Mouse (Mus musculus) left cerebral cortex, postnatal 25 days (tissue): ENCODE measurements at regions not wholly inside any gene's neighbourhood (a gene's known extent, or its start where the extent isn't known, plus 50 kb on each side); places are given as distances from the start of the nearest gene placed in this dataset.

Experiments
- DNase-seq, 2 experiments: peaks; one replicate each; pipeline ENCODE4 v3.0.0; 2022; ENCODE audit warnings: low spot score in 2 of 2, mixed read lengths in 1 of 2
- intact Hi-C: fragments of 180-260 bp; cut with DNase I; formaldehyde crosslinking; loops from one replicate; pipeline ENCODE4 v1.15.1; 2025

DNA sequence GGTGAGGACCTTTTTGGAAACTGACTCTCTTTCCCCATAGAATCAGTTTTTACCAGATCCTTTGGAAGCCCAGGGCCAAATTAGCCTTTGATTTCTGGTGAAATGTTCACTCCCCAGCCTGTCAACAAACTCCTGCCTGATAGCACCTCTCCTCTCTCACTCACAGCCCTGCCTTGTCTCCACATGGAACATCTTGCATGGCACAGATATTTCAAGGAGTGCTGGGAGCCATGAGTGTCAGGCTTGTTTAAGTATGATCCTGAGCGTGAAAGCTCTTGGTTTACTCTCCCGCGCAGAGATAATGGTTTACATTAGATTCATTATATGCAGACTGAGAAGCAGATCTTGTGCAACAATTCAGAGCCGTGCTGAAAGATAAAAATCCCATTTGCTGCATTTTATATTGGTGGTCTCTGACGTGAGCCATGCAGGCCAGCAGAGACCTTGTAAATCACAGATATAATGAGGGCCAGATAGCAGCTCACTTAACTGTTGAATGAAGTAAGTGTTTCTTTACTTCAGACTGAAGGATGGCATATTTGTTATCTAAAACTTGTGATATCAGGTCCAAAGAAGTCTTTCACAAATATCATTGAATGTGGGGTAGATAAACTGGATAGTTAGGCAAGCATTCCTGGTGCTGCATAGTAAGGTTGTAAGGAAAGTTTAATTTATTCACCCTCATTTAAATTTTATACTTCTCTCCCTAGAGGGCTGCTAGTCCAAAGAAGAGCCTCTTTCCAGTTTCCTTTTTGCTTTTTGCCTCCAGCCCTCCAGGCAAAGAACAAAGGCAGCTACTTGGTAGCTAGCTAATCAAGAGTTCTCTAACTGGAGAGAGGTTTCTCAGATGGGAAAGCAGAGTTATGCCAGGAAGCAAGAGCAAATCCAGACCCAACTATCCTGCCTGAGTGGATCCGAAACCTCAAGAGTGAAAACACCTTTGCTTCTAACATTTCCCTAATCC lies 81.8 kb downstream of the Tbx18 start:
- intact Hi-C loops: no loop called here
- DNase-seq: no peak

DNA sequence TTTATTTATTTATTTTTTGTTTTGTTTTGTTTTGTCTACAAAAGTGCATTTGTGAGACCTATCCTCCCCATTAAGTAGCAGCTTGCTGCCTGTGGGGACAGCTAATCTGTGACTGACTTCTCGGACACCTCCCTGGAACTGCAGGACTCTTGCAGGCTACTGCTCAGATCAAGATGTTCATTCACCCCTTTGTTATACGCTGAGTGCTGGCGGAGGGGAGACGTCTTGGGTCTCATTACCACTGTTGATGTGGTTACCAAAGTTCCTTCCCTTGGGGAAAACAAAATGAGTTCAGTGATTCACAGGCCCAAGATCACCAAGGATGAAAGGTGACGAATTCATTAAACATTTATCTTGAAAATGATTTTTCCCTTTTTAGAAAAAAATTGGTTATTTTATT lies 82.7 kb downstream of the Tbx18 start:
- DNase-seq: no peak
- intact Hi-C loops: no loop called here

DNA sequence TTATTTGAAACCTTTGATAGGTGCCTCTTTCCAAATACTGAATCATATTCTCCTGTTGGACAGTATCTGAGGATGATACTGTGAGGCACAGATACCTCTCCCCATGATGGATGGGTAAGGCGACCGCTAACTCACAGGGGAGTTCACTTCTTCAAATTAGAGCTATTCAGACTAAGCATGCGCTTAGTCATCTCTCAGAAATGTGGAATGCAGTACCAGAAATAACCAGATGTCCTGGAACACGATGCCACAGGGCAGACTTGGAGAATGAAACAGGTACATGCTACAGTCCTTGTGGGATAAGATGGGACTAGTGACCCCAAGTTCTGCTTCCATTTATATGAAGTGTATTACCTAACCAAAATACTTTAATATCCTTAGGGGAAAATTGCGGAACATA lies 86.0 kb downstream of the Tbx18 start:
- intact Hi-C loops: no loop called here
- DNase-seq: no peak

DNA sequence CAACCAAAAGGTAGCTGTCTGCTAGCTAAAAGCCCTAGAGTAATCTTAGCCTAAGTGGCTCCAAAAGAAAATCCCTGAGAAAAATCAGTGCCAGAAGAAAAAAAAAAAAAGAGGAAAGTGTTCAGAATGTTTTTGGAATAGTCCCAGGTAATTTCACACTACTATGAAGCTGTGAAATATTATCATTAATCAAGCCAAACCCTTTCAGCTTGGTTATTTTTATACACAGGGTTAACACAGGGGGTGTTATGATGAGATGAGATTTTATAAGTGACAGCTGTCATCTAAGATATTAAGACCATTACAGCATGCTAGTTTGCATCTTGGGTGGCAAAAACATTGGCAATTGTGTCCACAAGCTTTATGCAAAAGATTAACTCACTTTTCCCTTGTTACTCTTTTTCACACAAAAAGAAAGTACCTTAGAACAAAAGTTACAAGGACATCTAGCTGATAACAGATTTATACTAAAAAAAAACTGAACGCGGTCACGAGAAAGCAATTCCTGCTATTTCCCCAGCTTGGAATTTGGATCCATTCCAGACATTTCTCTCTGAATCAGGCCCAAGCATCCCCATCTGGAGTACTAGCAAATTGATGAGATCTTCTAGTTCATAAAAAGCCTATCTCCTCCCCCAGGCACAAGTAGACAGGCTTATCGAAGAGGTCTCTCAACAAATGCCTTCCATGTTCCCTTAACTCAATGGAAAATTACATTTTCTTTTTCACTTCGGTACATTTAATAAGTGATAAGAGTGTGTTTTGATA lies 97.0 kb downstream of the Tbx18 start:
- peak; percentile 4 to 22 for DNase-seq
- intact Hi-C loops: no loop called here

DNA sequence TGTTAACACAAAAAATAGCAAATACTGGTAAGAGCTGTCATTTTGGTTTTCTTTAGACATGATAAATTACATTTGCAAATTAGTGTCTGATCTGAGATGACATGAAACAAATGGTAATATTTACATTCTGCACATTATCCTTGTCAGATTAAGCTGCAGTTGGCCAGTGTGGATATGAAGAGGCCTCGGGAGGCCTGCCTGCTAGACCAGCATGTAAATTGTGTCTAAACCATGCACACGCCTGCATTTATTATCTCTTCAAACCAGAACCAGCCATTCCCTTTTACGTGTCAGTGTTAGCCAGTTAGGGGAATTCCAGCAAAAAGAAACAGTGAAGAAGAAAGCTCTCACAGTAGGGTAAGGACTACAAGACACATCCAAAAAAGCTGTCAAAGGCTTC lies 104.6 kb downstream of the Tbx18 start:
- DNase-seq: no peak
- intact Hi-C loops: no loop called here

DNA sequence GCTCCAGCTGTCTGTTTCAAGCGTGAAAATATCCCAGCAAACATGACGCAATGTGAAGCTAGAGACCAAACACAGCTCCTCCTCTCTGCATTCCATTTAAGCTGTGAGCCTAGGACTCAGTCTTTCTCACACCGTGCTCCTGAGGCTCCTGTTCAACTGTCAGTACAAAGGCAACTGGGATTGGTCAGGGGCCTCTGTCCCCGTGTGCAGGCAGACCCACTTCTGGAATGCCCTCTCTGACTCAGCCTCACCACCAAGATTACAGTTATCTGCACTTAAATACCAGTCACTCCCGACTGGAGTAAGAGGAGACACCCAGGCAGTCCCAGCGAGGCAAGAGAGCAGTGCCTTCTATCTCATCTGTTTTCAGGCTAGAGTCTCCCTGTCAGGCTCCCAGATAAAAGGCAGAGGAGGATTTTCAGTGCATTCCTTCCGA lies 112.8 kb downstream of the Tbx18 start:
- intact Hi-C loops: no loop called here
- no peak for DNase-seq

DNA sequence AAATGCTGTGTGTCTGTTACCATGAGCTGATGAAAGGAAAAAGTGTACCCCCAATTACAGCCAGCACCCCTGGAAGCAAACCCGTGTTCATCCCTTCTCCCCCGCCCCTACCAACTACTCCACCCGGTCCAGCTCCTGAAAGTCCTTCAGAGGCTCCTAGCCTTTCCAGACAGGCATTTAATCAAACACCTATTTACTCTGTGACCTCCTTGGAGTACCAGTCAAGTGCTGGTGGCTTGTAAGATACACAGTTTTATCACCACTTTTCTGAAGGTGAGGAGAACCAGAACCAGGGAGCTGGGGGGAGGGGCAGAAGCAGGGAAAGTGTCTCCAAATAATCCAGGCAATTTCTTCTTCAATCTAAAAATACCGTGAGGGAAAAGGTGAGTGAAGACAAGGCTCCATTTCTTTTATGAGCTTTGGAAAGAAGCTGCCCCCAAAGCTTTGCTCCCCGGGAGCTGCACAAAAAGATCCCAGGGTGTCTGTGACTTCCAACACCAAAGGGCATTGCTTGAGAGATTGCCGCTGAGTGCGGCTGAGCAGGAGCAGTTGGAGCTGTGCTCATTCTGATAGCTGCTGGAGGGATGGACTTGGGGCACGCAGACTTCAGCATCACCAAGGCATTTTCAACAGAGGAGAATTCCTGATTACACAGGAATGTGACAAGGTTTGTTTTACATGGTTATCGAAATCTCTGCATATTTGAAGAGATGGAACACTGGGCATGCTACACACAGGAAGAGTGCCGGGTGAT lies 123.0 kb downstream of the Tbx18 start:
- DNase-seq: no peak
- intact Hi-C loops: no loop called here

DNA sequence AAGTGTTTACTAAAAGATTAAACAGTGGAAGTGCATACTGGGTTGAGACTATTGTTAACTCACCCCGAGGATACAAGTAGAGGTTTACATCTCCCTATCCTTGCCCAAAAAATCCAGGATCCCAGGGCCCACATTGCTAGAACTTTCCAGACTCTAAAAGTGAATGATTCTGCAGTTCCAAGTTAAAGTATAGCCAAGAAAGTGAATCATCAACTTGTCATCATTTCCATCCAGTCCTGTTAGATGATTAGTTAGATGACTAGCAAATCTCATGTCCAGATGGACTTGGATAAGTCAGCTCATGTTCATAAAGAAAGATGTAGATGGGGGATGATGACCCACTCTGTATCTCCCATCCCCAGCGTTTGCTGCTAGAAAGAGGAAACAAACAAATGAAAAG lies 155.5 kb downstream of the Tbx18 start:
- intact Hi-C loops: no loop called here
- DNase-seq: no peak

DNA sequence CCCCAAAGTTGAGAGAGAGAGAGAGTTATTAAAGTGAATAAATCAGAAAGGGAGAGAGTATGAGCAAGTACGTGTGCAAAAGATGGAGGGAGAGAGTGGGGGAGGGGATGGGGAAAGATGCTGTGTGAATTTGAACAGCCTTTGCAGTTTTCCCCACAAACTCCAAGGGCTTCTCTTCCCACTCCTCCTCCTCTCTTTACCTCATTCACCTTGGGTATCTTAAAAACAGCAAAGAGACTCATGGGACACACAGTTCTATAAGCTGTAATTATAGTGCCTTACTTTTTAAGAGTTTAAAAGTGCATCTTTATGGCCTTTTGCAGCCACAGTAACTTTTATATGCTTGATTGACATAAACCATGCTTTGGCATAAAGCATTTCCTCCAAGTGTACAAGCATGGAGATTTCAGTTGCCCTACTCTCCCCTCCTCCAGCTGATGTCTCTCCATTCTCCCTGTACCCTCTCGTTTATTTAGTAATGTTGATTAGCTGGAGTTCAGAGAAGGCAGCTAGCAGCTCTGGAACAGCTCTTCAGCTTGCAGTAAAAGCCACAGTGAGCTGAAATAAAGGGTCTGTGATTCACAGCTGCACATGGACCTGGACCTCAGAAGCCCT lies 156.7 kb downstream of the Tbx18 start:
- intact Hi-C loops: no loop called here
- DNase-seq: no peak

DNA sequence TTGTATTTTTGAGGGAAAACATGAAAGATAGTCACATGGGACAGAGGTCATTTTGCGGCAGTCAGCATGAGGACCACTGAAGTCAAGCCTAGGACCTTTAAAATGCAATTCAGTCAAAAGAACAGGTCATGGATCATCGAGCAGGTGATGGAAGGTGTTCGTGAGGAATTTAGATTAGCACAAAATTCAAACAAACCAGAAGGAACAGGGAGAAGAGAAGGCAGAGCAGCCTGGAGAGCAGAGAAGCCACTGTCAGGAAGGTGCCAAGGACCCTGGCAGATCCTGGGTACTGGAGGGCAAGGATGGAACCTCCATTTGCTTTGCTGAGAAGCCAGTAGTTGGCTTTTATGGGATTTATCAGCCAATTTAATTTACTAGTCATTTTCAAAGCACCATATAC lies 167.8 kb downstream of the Tbx18 start:
- intact Hi-C loops: no loop called here
- DNase-seq: no peak

DNA sequence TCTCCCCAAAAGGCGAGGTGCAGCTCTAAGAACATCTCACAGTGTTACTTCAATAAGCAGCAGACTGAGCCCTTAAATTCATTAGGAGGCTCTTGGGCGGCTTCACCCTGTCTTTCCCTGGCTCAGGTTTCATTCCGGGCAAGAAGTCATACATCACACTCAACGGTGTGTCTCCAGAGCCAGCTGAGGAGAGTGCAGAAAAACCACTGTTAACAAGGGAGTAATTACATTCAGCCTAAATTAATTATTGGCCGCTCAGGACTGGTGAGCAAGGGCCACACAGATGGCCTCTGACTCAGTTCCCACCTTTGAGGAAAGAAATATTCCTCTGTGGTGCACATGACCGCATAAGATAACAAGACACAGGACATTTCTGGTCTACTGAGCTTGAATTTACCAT lies 168.3 kb downstream of the Tbx18 start:
- intact Hi-C loops: no loop called here
- no peak for DNase-seq

DNA sequence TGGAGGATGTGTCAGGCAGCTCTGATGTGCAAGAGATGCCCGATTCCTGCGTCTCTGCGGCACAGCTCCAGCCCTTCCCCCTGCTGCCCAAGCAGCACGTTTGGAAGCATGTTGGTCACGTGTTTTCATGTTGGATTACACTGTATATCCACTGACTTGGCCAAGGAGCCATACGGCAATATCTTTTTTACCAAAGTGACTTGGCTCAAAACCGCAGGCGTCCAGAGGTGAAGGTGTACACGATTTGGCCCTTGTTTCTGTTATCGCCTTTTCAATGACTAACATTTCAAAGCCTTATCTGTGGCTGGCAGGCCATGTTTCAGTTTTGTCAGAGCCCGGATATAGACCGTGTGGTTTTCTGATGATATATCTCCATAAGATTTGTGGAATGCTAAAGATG lies 173.2 kb downstream of the Tbx18 start:
- no peak for DNase-seq
- intact Hi-C loops: no loop called here

DNA sequence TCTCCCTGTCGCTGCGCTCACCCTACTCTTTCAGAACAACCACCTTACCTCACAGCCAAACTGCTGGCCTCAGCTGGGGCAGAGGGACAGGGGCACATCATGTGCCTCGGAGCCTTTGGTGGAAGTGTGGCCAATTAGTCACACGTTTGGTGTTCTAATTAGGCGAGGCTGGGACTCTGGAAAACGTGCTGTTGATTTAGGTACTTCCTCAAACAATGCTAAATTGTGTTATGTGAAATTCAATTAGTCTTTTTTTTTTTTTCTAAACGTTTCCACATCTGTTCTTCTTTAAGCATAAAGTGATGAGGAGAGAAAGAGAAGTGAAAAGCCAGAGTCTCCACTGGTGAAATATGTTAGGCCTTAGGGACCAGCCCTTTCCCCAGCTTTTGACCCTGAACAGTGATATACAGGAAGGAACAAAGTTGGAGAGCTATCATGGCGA lies 174.1 kb downstream of the Tbx18 start:
- intact Hi-C loops: no loop called here
- no peak for DNase-seq

DNA sequence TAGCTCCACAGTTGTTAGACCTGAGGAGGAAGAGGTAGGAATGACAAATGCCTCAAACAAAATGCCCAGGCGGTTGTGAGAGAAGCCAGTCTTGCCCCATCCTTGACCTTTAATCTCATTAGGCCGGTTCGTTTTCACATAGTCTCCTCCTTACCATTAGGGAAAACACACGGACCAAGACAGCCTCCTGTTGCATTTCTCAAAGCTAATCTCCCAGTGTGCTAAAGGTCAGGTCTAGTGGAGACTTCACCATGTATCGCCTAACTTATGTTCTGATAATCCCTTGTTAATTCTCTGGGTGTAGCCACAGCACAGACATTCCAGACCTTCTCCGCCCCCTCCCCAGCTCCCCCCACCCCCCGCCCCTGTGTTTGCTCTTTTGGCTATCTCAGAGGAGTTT lies 174.5 kb downstream of the Tbx18 start:
- intact Hi-C loops: no loop called here
- no peak for DNase-seq

DNA sequence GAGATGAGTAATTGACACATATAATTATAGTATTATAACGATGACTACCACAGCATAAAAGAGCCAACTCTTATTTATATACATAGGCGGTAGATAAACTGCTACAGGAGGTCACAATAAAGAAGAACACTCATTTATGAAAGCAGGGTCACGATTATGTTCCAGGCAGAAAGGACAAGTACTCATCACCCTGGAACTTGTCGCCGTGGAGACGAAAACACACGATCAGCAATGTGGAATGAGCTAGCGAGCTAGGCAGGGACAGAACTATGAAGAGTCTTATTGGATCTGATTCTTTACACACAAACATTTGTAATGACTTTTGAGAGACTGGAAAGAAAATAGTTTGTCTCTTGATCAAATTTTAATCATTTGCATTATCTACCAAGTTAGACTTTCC lies 197.9 kb downstream of the Tbx18 start:
- DNase-seq: no peak
- intact Hi-C loops: no loop called here

DNA sequence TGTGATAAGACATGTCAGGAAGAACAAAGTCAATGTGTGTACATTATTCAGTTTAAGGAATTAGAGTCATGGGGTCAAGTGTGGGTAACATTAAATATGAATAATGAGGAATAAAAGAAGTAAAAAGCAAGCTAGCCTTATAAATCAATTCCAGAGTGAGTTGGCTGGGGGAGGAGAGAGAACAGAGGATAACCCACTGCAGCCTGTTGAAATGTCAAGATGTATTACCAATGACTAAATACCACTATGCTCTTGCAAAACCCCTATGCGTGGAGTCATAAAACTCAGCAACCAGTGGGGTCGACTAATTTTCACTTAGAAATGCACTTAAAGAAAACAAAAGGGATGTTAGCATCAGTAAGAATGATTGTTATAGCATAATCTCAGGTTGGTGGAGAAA lies 201.2 kb downstream of the Tbx18 start:
- DNase-seq: no peak
- intact Hi-C loops: no loop called here

DNA sequence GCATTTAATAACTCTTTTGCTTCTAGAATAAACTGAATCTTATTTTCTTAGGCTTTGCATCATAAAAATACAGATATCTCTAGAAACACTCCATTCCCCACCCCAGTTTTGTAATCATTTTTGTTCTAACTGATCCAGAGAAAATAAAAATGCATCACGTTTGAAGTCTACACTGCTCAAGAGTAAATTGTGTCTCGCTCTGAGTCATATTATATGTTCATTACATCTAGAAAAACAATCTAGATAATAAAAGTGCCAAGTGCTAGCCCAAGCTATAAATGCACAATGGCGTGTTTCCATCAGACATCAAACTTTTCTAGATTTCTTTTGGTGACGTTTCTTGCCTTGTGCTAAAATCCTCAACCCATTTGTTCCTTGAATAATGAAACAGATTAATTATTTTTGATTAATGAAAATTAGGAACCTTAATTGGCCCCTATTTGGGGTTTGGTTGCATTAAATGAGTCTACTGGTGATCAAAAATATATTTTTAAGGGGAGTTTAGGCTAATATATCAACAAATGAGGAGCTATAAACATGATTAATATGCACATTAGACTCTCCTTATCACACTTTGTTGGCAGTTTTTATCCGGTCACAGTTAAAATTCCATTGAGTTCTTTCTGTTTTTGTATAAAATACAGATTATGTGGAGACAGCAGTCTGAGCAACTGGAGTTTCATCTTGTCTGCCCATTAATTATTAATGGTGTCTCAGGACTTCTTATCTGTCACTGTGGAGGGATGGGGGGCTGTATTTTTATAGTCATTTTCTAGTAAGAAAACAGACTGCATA lies 206.0 kb downstream of the Tbx18 start:
- intact Hi-C loops: no loop called here
- DNase-seq: no peak

DNA sequence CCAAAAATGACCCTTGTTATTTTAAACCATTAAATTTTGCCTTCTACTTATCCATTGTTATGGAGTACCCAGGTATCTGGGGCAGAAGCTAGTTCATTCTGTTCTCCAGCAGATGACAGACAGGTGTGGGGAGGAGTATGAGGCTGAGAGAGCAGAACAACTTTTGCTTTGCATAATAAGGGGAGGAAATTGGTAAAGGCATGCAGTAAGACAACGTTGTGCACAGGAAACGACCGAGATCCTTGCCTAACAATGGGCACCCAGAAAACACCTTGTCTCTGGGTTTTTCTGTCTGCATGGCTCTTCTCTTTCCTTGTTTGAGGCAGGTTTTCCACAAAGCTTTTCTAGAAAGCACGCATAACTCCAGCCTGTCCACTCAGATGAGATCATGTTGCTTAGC lies 220.4 kb downstream of the Tbx18 start:
- DNase-seq: no peak
- intact Hi-C loops: no loop called here
